Mouse (Mus musculus) kidney, adult 2 months (tissue): ENCODE measurements at regions not wholly inside any gene's neighbourhood (a gene's known extent, or its start where the extent isn't known, plus 50 kb on each side); places are given as distances from the start of the nearest gene placed in this dataset.

Source experiments
- DNase-seq: peaks from one replicate; pipeline ENCODE4 v3.0.0; 2021
- H3K27ac ChIP-seq: fragments of 200-500 bp; 2 replicates; pipeline ENCODE4 v1.5.1; 2012; ENCODE audit warnings: low read depth, low read length, control low read depth, inconsistent platforms; ENCODE audit not compliant: insufficient read depth
- H3K27me3 ChIP-seq: fragments of 200-500 bp; replicated peaks from 2 replicates; pipeline ENCODE4 v1.6.1; 2012; ENCODE audit warnings: mild to moderate bottlenecking, moderate library complexity, low read length, inconsistent platforms; ENCODE audit not compliant: control insufficient read depth, insufficient read depth
- H3K36me3 ChIP-seq: fragments of 200-500 bp; 2 replicates; pipeline ENCODE4 v1.6.1; 2012; ENCODE audit warnings: mild to moderate bottlenecking, moderate library complexity, low read length, inconsistent platforms; ENCODE audit not compliant: control insufficient read depth, insufficient read depth
- H3K4me1 ChIP-seq: fragments of 200-500 bp; 2 replicates; pipeline ENCODE4 v1.6.1; 2011; ENCODE audit warnings: low read length; ENCODE audit not compliant: control insufficient read depth, insufficient read depth
- H3K4me3 ChIP-seq: fragments of 200-500 bp; 2 replicates; pipeline ENCODE4 v1.5.1; 2011; ENCODE audit warnings: mild to moderate bottlenecking, low read depth, low read length, control low read depth; ENCODE audit not compliant: insufficient read depth
- CTCF ChIP-seq: fragments of 200-500 bp; conservative IDR thresholded peaks from 2 replicates; pipeline ENCODE4 v1.5.1; 2011; ENCODE audit warnings: low read depth, mild to moderate bottlenecking, control low read depth, low read length, moderate library complexity, mixed read lengths; ENCODE audit not compliant: insufficient read depth, insufficient read length
- POLR2A ChIP-seq: fragments of 200-500 bp; IDR thresholded peaks from one replicate; pipeline ENCODE4 v1.6.1; 2011; ENCODE audit warnings: low read depth, low read length, control low read depth
- WGBS: fragments of 180-500 bp; shearing (Covaris S2); methylation state at CpG from one replicate; pipeline ENCODE4 v1.1.7; 2018; 5-methylcytosine and 5-hydroxymethylcytosine counted together

DNA sequence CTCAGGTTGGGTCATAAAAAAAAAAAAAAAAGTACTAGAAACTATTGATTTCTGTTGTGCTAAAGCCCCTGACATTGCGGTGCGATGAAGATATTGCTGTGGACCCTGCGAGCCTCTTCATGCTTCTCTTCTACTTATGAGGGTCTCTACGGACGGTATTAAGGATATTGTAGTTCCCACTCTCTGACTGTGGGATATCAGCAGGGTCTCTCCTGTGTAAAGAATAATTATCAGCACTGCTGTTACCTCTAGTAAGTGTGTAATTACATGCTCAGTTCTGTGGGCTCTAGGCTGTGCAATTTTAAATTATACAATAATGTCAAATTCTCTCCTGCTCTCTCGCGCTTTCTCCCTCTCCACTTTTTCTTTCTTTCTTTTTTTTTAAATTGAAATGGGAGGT lies 1545.9 kb upstream of the Gulo start:
- no peak for DNase-seq
- no peaks in the 10 kb centered on the region for H3K4me1 ChIP-seq
- no peaks in the 10 kb centered on the region for H3K27me3 ChIP-seq
- H3K36me3 ChIP-seq: no peaks in the 10 kb centered on the region
- no peak overlapping the region for H3K4me3 ChIP-seq
- TF ChIP-seq POLR2A: no peak
- H3K27ac ChIP-seq: no peak overlapping the region
- 92% methylated on average over 7 of the region's 7 CpGs for WGBS

GRCm38 (mm10) chr14:67550462-67551185 lies 1541.6 kb upstream of the Gulo start:
- 76% methylated on average over 6 of the region's 6 CpGs for WGBS
- no peak overlapping the region for H3K4me3 ChIP-seq
- DNase-seq: no peak
- no peaks in the 10 kb centered on the region for H3K4me1 ChIP-seq
- TF ChIP-seq CTCF (no peak), POLR2A (no peak)
- H3K36me3 ChIP-seq: no peaks in the 10 kb centered on the region
- no peaks in the 10 kb centered on the region for H3K27me3 ChIP-seq
- H3K27ac ChIP-seq: no peak overlapping the region

DNA sequence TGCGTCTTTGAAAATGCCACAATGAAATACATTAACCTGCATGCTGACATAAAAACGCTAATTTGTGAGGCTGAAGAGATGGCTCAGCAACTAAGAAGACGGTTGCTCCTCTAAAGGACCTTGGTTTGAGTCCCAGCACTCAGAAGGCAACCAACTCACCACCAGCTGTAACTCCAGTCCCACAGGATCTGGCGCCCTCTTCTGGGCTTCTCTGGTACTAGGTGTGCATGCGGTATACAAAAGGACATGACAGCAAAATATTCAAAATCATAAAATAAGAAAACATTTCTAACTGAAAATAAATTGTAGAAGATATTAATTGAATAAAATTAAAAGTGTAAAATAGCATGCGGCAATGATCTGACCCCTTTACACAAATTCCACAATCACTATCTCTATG lies 1539.7 kb upstream of the Gulo start:
- Histone ChIP-seq H3K27me3 (no peaks in the 10 kb centered on the region), H3K4me1 (no peaks in the 10 kb centered on the region), H3K36me3 (no peaks in the 10 kb centered on the region), H3K4me3 (no peak overlapping the region), H3K27ac (no peak overlapping the region)
- TF ChIP-seq POLR2A: no peak
- TF ChIP-seq CTCF: 0 out of 2 replicates have a peak, but pooled peaks have one; percentile 23
- DNase-seq: peak; percentile 7
- WGBS: 88% methylated on average over 6 of the region's 6 CpGs

DNA sequence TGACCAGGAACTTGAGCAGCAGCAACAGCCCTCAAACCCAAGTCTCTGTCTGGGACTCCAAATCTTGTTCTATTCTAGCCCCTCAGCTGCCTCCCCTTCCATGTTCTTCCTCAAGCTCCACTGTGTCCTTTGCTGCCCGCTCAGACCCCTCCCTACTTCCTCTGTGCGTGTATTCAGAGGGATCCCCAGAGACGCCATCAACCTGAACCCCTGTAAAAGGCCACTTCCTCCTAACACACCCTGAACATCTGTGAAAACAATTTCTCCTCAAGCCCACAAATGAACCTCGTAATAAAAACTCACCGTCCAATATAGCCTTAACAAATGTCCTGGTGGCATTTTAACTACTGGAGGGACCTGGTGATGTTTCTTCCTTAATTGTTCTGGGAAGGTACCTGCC lies 1536.0 kb upstream of the Gulo start:
- TF ChIP-seq POLR2A: no peak
- TF ChIP-seq CTCF: no peak
- no peaks in the 10 kb centered on the region for H3K36me3 ChIP-seq
- 20% methylated on average over 5 of the region's 5 CpGs for WGBS
- DNase-seq: no peak
- no peak overlapping the region for H3K27ac ChIP-seq
- no peaks in the 10 kb centered on the region for H3K27me3 ChIP-seq
- no peak overlapping the region for H3K4me3 ChIP-seq
- H3K4me1 ChIP-seq: no peaks in the 10 kb centered on the region

DNA sequence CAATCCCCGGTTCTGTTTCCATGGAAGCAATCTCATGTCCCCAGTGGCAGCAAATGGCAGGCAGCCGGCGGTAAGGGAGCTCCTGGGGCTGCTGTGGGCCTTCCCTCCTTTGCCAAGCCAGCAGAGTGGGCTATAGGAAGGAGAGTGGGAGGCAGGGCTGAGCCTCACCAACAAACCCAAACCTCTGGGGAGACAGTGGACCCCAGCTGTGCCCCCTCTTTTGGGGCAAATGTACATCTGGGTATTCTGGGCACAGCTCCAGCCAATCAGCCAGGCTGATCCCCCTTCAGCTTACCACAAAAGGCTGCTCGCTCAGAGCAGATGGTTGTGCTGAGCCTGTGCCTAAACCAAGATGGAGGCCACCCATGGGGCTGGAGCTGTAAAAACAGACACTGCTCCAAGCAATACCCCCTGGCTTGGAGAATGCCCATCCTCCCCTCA lies 1532.3 kb upstream of the Gulo start:
- no peaks in the 10 kb centered on the region for H3K4me1 ChIP-seq
- TF ChIP-seq POLR2A: no peak
- TF ChIP-seq CTCF: no peak
- no peaks in the 10 kb centered on the region for H3K36me3 ChIP-seq
- 60% methylated on average over 4 of the region's 4 CpGs for WGBS
- no peak overlapping the region for H3K27ac ChIP-seq
- no peaks in the 10 kb centered on the region for H3K27me3 ChIP-seq
- H3K4me3 ChIP-seq: no peak overlapping the region
- no peak for DNase-seq

DNA sequence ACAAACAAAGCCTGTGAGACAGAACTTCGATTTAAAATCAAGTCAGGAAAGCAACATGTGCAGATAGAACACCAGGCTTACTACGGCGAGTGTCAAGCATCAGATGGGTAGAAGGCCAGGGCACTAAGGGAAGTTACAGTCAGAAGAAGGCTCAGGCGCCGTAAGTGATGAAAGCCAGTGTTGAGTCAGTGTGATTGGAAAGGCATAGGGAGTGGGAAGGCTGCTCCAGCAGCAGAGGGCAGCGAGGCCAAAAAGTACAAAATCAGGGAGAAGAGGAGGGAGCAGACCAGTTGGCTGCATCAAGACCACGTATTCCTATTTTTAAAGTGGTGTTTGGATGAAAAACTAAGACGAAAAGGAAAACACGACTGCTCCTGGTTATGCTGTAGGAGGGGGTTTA lies 1529.7 kb upstream of the Gulo start:
- Histone ChIP-seq H3K27ac (no peak overlapping the region), H3K27me3 (no peaks in the 10 kb centered on the region), H3K36me3 (no peaks in the 10 kb centered on the region), H3K4me3 (no peak overlapping the region), H3K4me1 (no peaks in the 10 kb centered on the region)
- 77% methylated on average over 9 of the region's 9 CpGs for WGBS
- TF ChIP-seq POLR2A (no peak), CTCF (no peak)
- DNase-seq: no peak

- TF ChIP-seq POLR2A (no peak), CTCF (no peak)
- DNase-seq: no peak
- H3K4me3 ChIP-seq: no peak overlapping the region
Measured at GRCm38 (mm10) chr14:67536787-67537659, 1528.0 kb upstream of the Gulo start.

More at GRCm38 (mm10) chr14:67536787-67537659, 1528.0 kb upstream of the Gulo start:
- Histone ChIP-seq H3K4me1 (no peaks in the 10 kb centered on the region), H3K27ac (no peak overlapping the region), H3K36me3 (no peaks in the 10 kb centered on the region), H3K27me3 (no peaks in the 10 kb centered on the region)
- 57% methylated on average over 8 of the region's 8 CpGs for WGBS
